Mouse (Mus musculus) lung, postnatal 0 days (tissue): ENCODE results near the gene Crabp2.
"Not testable (repeated sequence)": the region's sequence is repeated elsewhere in the genome, so short reads cannot be mapped to it uniquely, and the experiment has no call there.

Source experiments
- CTCF ChIP-seq: IDR thresholded peaks from 2 replicates; pipeline ENCODE4 v1.5.1; 2016; ENCODE audit warnings: antibody characterized with exemption, mild to moderate bottlenecking
- EP300 ChIP-seq: IDR thresholded peaks from 2 replicates; pipeline ENCODE4 v1.6.1; 2016; ENCODE audit warnings: antibody characterized with exemption, mild to moderate bottlenecking, control low read depth

GRCm38 (mm10) chr3:87901959-87902358, 46.5 kb upstream of the Crabp2 start:
- not testable (repeated sequence) for TF ChIP-seq CTCF, EP300
